Mouse (Mus musculus) kidney, adult 2 months (tissue): ENCODE measurements around the gene Rab8b.

Experiments
- CTCF ChIP-seq: fragments of 200-500 bp; conservative IDR thresholded peaks from 2 replicates; pipeline ENCODE4 v1.5.1; 2011; ENCODE audit warnings: low read depth, mild to moderate bottlenecking, control low read depth, low read length, moderate library complexity, mixed read lengths; ENCODE audit not compliant: insufficient read depth, insufficient read length
- POLR2A ChIP-seq: fragments of 200-500 bp; IDR thresholded peaks from one replicate; pipeline ENCODE4 v1.6.1; 2011; ENCODE audit warnings: low read depth, low read length, control low read depth

GRCm38 (mm10) chr9:66859523-66859922 lies 60.0 kb downstream of the Rab8b start:
- TF ChIP-seq POLR2A (no peak), CTCF (no peak)
